Mouse (Mus musculus) central nervous system, embryonic 14 days (tissue): Measurements from ENCODE around the gene Fmod. TPM values are rescaled to one million over a fixed set of nuclear protein-coding genes. Genes with fewer than 3 reads are reported as not detected.

Experiments used
- polyA plus RNA-seq: library from polyadenylated mRNA; depleted of rRNA; stranded (reverse); fragments of >200 nt; gene quantifications from 2 replicates; pipeline ENCODE4 v1.2.3, GENCODE M21; 2012; rRNA removed

The Fmod gene
- polyA plus RNA-seq = 8.1 and 14.9 TPM in 2 replicates

GRCm38 (mm10) chr1:134037172-134037571 lies at the start of gene Fmod:
Fmod (plus strand) TSS chr1:134037254.

GRCm38 (mm10) chr1:134078802-134079476 lies 41.9 kb downstream of the Fmod start, which contains the start of gene Btg2:
Btg2 (minus strand) TSS chr1:134079120.

Other genes starting within 250 kb of the Fmod start
- gene Atp2b4, start 236.2 kb upstream of the Fmod start, polyA plus RNA-seq = 15.0 and 18.1 TPM in 2 replicates
- gene Optc, start 129.3 kb upstream of the Fmod start, polyA plus RNA-seq = 8.3 and 8.4 TPM in 2 replicates
- 3.5 and 7.1 TPM in 2 replicates for gene Prelp, start 115.8 kb upstream of the Fmod start, polyA plus RNA-seq
- gene Btg2, start 41.9 kb downstream of the Fmod start, polyA plus RNA-seq = 38.3 and 60.7 TPM in 2 replicates
- gene Chit1, start 74.0 kb downstream of the Fmod start, polyA plus RNA-seq = 0.16 and 0.20 TPM in 2 replicates
- gene Chil1, start 144.9 kb downstream of the Fmod start, polyA plus RNA-seq = 2.0 and 4.0 TPM in 2 replicates
- gene Mybph, start 156.2 kb downstream of the Fmod start, polyA plus RNA-seq = 0.20 and 14.9 TPM in 2 replicates
- 9.8 and 11.2 TPM in 2 replicates for gene Adora1, start 198.2 kb downstream of the Fmod start, polyA plus RNA-seq